Mouse (Mus musculus): Measurements from ENCODE around the gene Poc1b. TPM values are rescaled to one million over a fixed set of nuclear protein-coding genes. Genes with fewer than 3 reads are reported as not detected.

Poc1b gene
- polyA plus RNA-seq, 1 experiment = 9.9 TPM

DNA sequence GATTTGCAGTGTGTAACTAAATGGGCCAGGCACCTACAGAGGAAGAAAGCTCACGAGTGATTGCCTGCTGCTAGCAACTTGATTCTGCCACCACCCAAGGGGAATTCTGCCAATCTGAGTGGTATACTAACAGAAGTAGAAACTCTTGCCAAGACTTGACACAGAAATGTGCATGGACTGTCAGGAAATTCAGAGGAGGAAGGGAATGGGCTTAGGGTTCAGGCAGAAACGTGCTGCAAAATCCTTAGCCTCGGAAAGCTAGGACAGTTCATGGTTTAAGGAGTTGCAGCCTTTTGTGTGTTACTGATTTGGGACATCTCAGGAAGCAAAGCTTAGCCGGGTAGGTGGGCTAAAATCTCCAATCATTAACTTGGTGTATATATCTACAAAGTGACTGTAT lies 19.4 kb downstream of the Poc1b start, which contains the start of gene Phxr2:
Phxr2 (minus strand) TSS at position 101 of the 400 bp plus-strand sequence.
- H3K36me3 ChIP-seq (replicated peaks; ENCODE audit: low read length) = peaks cover 22% of the 10 kb centered on the region
- peak within 1 kb of the TSS; percentile 70 for H3K4me3 ChIP-seq (replicated peaks)
- no peaks in the 10 kb centered on the region for H3K9me3 ChIP-seq
- no peaks in the 10 kb centered on the region for H3K27me3 ChIP-seq (replicated peaks)
- TF ChIP-seq GATA1 (IDR thresholded peaks at IDR 0.05; ENCODE audit: borderline replicate concordance, low read length) = no peak
- peaks cover 56% of the 10 kb centered on the region for H3K4me1 ChIP-seq

DNA sequence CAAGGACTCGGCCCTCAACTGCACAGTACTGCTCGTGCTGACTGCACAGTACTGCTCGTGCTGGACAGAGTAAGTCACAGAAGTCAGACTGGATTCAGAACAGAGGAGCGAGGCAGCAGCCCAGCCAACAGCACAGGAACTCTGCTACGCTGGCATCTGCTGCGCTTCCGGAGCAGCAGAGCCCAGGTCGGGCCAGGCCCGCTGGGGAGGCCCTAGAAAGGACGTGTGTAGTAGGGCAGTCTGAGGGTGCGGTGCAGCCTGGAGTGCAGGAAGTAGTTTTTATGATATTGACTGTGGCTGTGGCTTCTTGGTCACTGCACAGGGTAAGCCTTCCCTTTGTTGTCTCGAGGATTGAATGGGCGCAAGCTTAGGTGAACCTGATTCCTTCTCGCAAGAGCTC lies 20.1 kb downstream of the Poc1b start:
- TF ChIP-seq GATA1 (IDR thresholded peaks at IDR 0.05; ENCODE audit: borderline replicate concordance, low read length) (no peak), FLI1 (IDR thresholded peaks at IDR 0.05; ENCODE audit: low read length) (no peak)
- peaks cover 61% of the 10 kb centered on the region for H3K4me1 ChIP-seq

GRCm38 (mm10) chr10:99127691-99128261 lies 20.9 kb downstream of the Poc1b start:
- H3K36me3 ChIP-seq (replicated peaks; ENCODE audit: low read length) = peaks cover 35% of the 10 kb centered on the region
- TF ChIP-seq GATA1 (IDR thresholded peaks at IDR 0.05; ENCODE audit: borderline replicate concordance, low read length) (no peak), FLI1 (IDR thresholded peaks at IDR 0.05; ENCODE audit: low read length) (no peak)
- H3K9me3 ChIP-seq = no peaks in the 10 kb centered on the region
- H3K4me1 ChIP-seq = peaks cover 60% of the 10 kb centered on the region
- peak overlapping the region; percentile 67 for H3K4me3 ChIP-seq (replicated peaks)
- H3K27me3 ChIP-seq (replicated peaks) = no peaks in the 10 kb centered on the region

More for the DNA sequence above, 20.1 kb downstream of the Poc1b start:
- peak overlapping the region; percentile 70 for H3K4me3 ChIP-seq (replicated peaks)
- H3K36me3 ChIP-seq (replicated peaks; ENCODE audit: low read length) = peaks cover 28% of the 10 kb centered on the region
- H3K9me3 ChIP-seq = no peaks in the 10 kb centered on the region
- H3K27me3 ChIP-seq (replicated peaks) = no peaks in the 10 kb centered on the region

DNA sequence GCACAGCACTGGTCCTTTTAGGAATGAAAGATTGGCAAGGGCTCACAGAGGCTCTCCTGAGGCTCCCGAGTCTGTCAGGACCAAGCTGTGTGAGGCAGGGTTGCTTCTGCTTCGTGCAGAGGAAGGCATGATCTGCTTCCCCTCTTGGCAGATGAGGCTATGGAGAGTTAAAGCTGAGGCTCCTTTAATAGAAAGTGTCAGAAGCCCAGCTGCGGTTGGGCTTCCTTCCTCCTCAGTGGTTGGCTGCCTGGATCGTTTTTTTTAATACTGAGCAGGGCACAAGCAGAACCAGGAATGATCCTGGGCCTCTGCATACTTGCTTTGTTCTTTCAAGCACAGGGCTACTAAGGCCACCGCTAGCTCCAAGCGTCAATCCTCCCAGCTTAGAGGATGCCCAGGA lies 23.8 kb downstream of the Poc1b start:
- Histone ChIP-seq H3K9me3 (no peaks in the 10 kb centered on the region), H3K36me3 (replicated peaks; ENCODE audit: low read length) (peaks cover 47% of the 10 kb centered on the region), H3K27me3 (replicated peaks) (no peaks in the 10 kb centered on the region), H3K4me1 (peaks cover 56% of the 10 kb centered on the region), H3K4me3 (replicated peaks) (peak overlapping the region; percentile 87)
- TF ChIP-seq GATA1 (IDR thresholded peaks at IDR 0.05; ENCODE audit: borderline replicate concordance, low read length) (no peak), FLI1 (IDR thresholded peaks at IDR 0.05; ENCODE audit: low read length) (no peak)

DNA sequence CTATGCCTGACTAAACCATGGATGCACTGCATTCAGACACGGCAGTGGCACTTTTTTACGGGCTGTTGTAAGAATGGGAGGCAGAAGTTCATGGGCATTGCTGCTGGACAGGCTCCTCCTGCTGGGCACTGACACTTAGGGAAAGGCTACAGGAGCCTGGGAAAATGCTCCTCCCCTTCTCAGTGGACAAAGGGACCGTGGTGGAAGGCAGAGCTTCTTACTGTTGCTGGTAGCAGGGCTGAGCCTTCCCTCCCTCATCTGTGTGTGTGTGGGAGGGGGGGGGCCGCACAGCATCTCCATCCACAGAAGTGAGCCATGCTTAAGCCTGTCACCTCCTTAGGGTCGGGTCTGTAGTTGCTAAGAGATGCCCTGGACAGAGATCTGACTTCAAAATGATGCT lies 24.5 kb downstream of the Poc1b start:
- TF ChIP-seq GATA1 (IDR thresholded peaks at IDR 0.05; ENCODE audit: borderline replicate concordance, low read length) (no peak), FLI1 (IDR thresholded peaks at IDR 0.05; ENCODE audit: low read length) (no peak)
- H3K36me3 ChIP-seq (replicated peaks; ENCODE audit: low read length) = peaks cover 50% of the 10 kb centered on the region

DNA sequence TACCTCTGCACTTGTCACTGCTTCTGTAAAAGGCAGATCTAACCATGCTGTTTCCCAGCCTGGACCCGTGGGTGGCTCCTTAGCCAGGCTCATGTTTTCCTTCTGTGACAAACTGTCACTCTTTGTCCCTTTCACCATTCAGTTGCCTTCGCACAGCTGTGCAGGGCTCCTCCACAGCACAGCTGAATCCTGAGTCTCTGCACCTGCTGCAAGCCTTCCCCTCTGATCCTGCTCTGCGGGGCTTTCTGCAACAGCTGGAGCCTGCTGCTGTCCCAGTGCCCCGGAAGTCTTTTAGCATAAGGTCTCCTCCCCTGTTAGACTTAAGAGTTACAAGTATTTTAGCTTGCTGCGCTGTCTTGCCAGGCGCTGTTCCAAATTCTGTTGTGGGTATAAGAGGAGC lies 25.4 kb downstream of the Poc1b start:
- H3K4me3 ChIP-seq (replicated peaks) = peak overlapping the region; percentile 35
- no peaks in the 10 kb centered on the region for H3K27me3 ChIP-seq (replicated peaks)
- peaks cover 51% of the 10 kb centered on the region for H3K36me3 ChIP-seq (replicated peaks; ENCODE audit: low read length)
- H3K9me3 ChIP-seq = no peaks in the 10 kb centered on the region
- TF ChIP-seq FLI1 (IDR thresholded peaks at IDR 0.05; ENCODE audit: low read length) (no peak), GATA1 (IDR thresholded peaks at IDR 0.05; ENCODE audit: borderline replicate concordance, low read length) (no peak)
- H3K4me1 ChIP-seq = peaks cover 46% of the 10 kb centered on the region

More for the DNA sequence above, 24.5 kb downstream of the Poc1b start:
- H3K4me3 ChIP-seq (replicated peaks) = peak overlapping the region; percentile 87
- H3K4me1 ChIP-seq = peaks cover 55% of the 10 kb centered on the region
- H3K9me3 ChIP-seq = no peaks in the 10 kb centered on the region
- no peaks in the 10 kb centered on the region for H3K27me3 ChIP-seq (replicated peaks)

GRCm38 (mm10) chr10:99132595-99133272 lies 25.9 kb downstream of the Poc1b start:
- no peaks in the 10 kb centered on the region for H3K9me3 ChIP-seq
- TF ChIP-seq FLI1 (IDR thresholded peaks at IDR 0.05; ENCODE audit: low read length) (no peak), GATA1 (IDR thresholded peaks at IDR 0.05; ENCODE audit: borderline replicate concordance, low read length) (no peak)
- H3K27me3 ChIP-seq (replicated peaks) = no peaks in the 10 kb centered on the region
- H3K36me3 ChIP-seq (replicated peaks; ENCODE audit: low read length) = peaks cover 49% of the 10 kb centered on the region
- peaks cover 41% of the 10 kb centered on the region for H3K4me1 ChIP-seq
- H3K4me3 ChIP-seq (replicated peaks) = no peak overlapping the region

GRCm38 (mm10) chr10:99133321-99133875 lies 26.6 kb downstream of the Poc1b start:
- TF ChIP-seq GATA1 (IDR thresholded peaks at IDR 0.05; ENCODE audit: borderline replicate concordance, low read length) = no peak
- no peak for TF ChIP-seq FLI1 (IDR thresholded peaks at IDR 0.05; ENCODE audit: low read length)
- H3K36me3 ChIP-seq (replicated peaks; ENCODE audit: low read length) = peaks cover 45% of the 10 kb centered on the region
- H3K27me3 ChIP-seq (replicated peaks) = no peaks in the 10 kb centered on the region
- peaks cover 34% of the 10 kb centered on the region for H3K4me1 ChIP-seq
- no peaks in the 10 kb centered on the region for H3K9me3 ChIP-seq
- H3K4me3 ChIP-seq (replicated peaks) = no peak overlapping the region

DNA sequence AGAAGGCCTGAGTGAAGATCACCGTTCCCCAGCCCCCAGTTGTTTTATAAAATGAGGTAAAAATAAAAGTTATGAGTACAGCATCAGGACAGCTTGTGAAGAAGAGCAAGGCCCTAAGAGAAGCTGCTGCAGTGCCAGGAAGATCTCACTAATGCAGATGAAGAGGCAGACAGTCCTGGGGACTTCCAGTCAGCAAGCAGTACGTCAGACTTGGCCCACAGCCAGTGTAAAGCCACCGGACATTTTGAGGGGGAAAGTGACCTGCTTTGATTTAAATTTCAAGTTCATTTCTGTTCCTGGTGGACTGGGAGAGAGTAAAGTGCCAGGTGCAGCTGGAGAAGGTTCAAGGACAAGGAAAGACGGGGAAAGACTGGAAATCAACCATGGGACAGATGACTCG lies 29.5 kb downstream of the Poc1b start:
- Histone ChIP-seq H3K27me3 (replicated peaks) (no peaks in the 10 kb centered on the region), H3K4me3 (replicated peaks) (no peak overlapping the region), H3K36me3 (replicated peaks; ENCODE audit: low read length) (peaks cover 46% of the 10 kb centered on the region), H3K4me1 (peaks cover 11% of the 10 kb centered on the region), H3K9me3 (no peaks in the 10 kb centered on the region)
- TF ChIP-seq FLI1 (IDR thresholded peaks at IDR 0.05; ENCODE audit: low read length) (no peak), GATA1 (IDR thresholded peaks at IDR 0.05; ENCODE audit: borderline replicate concordance, low read length) (no peak)

- Histone ChIP-seq H3K4me1 (peaks cover 11% of the 10 kb centered on the region), H3K9me3 (no peaks in the 10 kb centered on the region), H3K36me3 (replicated peaks; ENCODE audit: low read length) (peaks cover 30% of the 10 kb centered on the region), H3K4me3 (replicated peaks) (no peak overlapping the region), H3K27me3 (replicated peaks) (no peaks in the 10 kb centered on the region)
- TF ChIP-seq FLI1 (IDR thresholded peaks at IDR 0.05; ENCODE audit: low read length) (no peak), GATA1 (IDR thresholded peaks at IDR 0.05; ENCODE audit: borderline replicate concordance, low read length) (no peak)
These were observed 38.8 kb downstream of the Poc1b start for GRCm38 (mm10) chr10:99145611-99146010.
